Mouse (Mus musculus) erythroid progenitor cell, adult 5-6 weeks (primary cell): ENCODE data around the gene Sh3yl1. TPM values are rescaled to one million over a fixed set of nuclear protein-coding genes. Genes with fewer than 3 reads are reported as not detected.

ENCODE experiments used
- ATAC-seq: replicated peaks from 2 replicates; pipeline ENCODE4 v1.8.0; 2016; ENCODE audit warnings: moderate number of reproducible peaks, mild to moderate bottlenecking, moderate TSS enrichment, inconsistent platforms; ENCODE audit not compliant: poor library complexity, low FRiP score, severe bottlenecking
- total RNA-seq, 2 experiments: library from RNA; stranded (forward) in 1 of 2; stranded (reverse) in 1 of 2; fragments of 150-400 nt in 1 of 2; fragments of 186-747, 209-891 nt in 1 of 2; gene quantifications; 2 replicates each; pipeline versions ENCODE4 v1.2.3 to v1.2.4; 2015 to 2017; ENCODE audit warnings: low replicate concordance in 2 of 2

The Sh3yl1 gene
- total RNA-seq, 2 experiments from 2014 or later = 39.3 to 63.7 TPM

DNA sequence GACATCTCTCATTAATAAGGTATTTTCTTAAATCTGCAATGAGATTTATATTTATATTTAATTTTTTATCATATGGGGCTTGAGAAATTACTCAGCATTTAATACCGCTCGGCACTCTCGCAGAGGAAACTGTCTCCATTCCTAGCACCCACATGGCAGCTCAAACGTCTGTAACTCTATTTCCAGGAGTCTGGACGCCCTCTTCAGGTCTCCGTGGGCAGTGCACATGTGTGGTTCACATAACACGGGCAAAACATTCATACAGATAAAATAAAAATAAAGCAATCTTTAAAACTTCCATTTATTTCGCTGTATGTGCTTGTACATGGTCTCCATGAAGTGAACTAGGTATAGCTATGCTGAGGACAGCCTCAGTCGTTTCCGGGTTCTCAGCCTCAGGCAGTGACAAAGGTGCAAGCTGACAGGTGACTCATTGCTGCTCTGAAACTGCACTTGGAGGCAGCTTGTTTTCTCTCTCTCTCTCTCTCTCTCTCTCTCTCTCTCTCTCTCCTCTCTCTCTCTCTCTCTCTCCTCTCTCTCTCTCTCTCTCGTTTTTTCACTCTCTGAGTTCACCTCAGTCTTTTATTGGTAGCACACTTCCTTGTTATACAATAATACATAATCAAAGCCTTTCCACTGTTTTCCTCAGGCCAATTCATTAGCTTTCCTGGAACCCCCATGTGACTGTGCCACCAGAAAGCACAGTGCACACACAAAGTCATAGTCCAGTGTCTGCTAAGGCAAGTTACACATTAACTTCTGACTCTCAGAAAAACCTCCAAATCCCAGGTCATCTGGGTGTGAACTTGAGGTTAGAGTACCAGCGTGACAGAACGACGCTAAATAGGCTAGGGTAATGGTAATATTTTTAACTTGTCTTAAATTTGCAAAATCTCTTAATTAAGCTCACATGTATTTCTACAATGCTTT is 31.9 kb downstream of the Sh3yl1 start:
- no peak for ATAC-seq

DNA sequence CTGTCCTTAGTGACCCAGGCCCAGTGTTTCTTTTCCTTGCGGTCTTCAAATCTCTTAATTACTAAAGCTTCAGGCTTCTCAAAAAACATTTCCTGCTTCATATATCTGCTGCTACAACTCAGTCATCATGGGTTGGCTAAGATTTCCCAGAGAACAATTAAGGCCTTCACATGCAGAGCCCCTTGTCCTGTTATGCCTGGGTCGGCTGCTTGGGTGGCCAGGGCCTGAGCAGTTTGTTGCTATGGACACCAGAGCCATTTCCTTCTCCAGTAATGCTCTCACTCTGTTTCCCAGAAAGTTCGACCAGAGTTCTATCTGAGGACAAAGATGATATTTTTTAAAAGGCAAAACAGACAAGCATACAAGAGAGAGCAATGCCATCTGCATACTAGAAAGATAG is 32.7 kb downstream of the Sh3yl1 start:
- ATAC-seq = no peak

DNA sequence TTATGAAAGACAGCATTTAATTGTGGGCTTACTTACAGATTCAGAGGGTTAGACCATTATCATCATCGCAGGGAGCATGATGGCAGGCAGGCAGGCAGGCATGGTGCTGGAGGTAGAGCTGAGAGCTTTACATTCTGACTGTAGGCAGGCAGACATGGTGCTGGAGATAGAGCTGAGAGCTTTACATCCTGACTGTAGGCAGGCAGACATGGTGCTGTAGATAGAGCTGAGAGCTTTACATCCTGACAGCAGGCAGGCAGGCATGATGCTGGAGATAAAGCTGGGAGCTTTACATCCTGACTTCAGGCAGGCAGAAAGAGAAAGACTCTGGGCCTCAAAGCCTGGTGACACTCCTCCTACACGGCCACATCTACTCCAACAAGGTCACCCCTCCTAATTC is 59.2 kb downstream of the Sh3yl1 start:
- ATAC-seq = no peak

DNA sequence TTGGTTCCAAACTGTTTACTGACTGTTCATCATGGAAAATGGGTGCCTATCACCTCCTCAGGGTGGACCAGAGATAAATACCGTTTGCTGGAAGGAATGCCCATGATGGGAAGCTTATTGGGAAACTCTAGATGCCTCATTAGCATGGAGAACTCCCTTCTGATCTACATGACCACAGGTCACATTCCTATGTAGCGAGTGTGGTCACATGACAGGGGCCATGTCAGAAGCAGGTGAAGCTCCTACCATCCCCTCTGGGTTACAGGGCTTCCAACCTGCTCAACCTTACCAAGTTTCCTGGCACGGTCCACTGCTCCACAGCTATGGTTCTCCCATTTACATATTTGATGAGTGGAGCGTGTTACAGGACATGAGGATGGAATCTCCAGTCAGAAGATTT is 92.3 kb downstream of the Sh3yl1 start:
- no peak for ATAC-seq

DNA sequence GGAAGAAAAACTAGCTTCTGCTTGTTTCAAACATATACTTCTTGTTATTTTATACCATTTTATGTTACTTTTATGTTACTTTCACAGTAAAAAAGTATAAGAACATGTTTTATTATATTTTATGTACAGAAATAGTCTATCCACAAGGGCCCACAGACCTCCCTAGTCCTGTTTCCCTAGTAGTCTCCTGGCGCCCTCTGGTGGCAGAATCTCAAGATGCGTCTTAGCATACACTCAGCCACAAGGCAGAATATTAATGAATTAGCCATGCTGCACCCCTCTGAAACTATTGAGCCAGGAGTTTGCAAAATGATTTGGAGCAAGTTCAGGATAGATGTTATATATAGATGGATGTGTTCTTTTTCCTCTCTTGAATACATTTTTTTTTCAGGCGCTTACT is 93.5 kb downstream of the Sh3yl1 start:
- ATAC-seq = peak; percentile 79

DNA sequence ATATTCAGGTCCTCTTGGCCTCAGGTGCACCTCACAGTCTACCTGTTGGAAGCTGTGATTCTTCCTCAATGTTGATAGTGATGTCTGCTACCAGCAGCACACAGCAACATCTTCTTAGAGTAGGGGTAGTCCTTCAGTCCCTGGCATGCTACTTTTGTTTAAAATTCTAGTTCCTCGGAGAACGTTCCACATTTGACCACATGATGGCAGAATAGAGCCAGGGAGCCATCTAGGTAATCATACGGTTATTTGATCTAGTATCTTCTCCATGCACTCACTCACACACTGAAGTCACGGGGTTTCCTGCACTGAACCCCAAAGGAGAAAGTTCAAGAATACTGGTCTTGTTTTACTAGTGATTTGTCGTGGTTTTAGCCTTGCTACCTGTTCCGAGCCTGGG is 96.7 kb downstream of the Sh3yl1 start:
- no peak; the same call in 1 of the 2 replicates for ATAC-seq

Other genes starting within 250 kb of the Sh3yl1 start
- not detected in 2 replicates for gene Alkal2, start 27.3 kb upstream of the Sh3yl1 start, total RNA-seq (2015; ENCODE audit: low replicate concordance)
- not detected in 2 replicates for gene Alkal2, start 27.3 kb upstream of the Sh3yl1 start, total RNA-seq (2017; ENCODE audit: low replicate concordance)
- gene Acp1, start 79 bp upstream of the Sh3yl1 start, total RNA-seq (2015; ENCODE audit: low replicate concordance) = 192 and 213 TPM in 2 replicates
- gene Acp1, start 79 bp upstream of the Sh3yl1 start, total RNA-seq (2017; ENCODE audit: low replicate concordance) = 238 and 251 TPM in 2 replicates
- 4.2 and 5.8 TPM in 2 replicates for gene Fam110c, start 162.2 kb downstream of the Sh3yl1 start, total RNA-seq (2015; ENCODE audit: low replicate concordance)
- gene Fam110c, start 162.2 kb downstream of the Sh3yl1 start, total RNA-seq (2017; ENCODE audit: low replicate concordance) = 3.5 and 7.6 TPM in 2 replicates